Mouse (Mus musculus): Measurements from ENCODE around the gene Nnat.

Gene Nnat

GRCm38 (mm10) chr2:157559858-157560257 is at the start of gene Nnat:
TSS of gene Nnat (plus strand) at chr2:157560078.
- DNase-seq (ENCODE audit: low read depth, low spot score): peak; percentile 50

GRCm38 (mm10) chr2:157512859-157513258 is 47.0 kb upstream of the Nnat start:
- no peak for DNase-seq (ENCODE audit: low read depth, low spot score)

GRCm38 (mm10) chr2:157513737-157514208 is 46.1 kb upstream of the Nnat start:
- no peak for DNase-seq (ENCODE audit: low read depth, low spot score)

- no peak for DNase-seq (ENCODE audit: low read depth, low spot score)
These were observed 45.5 kb upstream of the Nnat start for GRCm38 (mm10) chr2:157514353-157514752.

GRCm38 (mm10) chr2:157517526-157517925 is 42.4 kb upstream of the Nnat start:
- DNase-seq (ENCODE audit: low read depth, low spot score): no peak

GRCm38 (mm10) chr2:157518451-157518850 is 41.4 kb upstream of the Nnat start:
- DNase-seq (ENCODE audit: low read depth, low spot score): no peak

GRCm38 (mm10) chr2:157519452-157519851 is 40.4 kb upstream of the Nnat start:
- no peak for DNase-seq (ENCODE audit: low read depth, low spot score)

GRCm38 (mm10) chr2:157520496-157520895 is 39.4 kb upstream of the Nnat start:
- peak; percentile 55 for DNase-seq (ENCODE audit: low read depth, low spot score)

GRCm38 (mm10) chr2:157522556-157522955 is 37.3 kb upstream of the Nnat start:
- peak; percentile 65 for DNase-seq (ENCODE audit: low read depth, low spot score)

GRCm38 (mm10) chr2:157530056-157530955 is 29.6 kb upstream of the Nnat start:
- DNase-seq (ENCODE audit: low read depth, low spot score): no peak

GRCm38 (mm10) chr2:157531681-157532426 is 28.0 kb upstream of the Nnat start:
- no peak for DNase-seq (ENCODE audit: low read depth, low spot score)

GRCm38 (mm10) chr2:157534163-157534562 is 25.7 kb upstream of the Nnat start:
- DNase-seq (ENCODE audit: low read depth, low spot score): no peak

- DNase-seq (ENCODE audit: low read depth, low spot score): no peak
These were observed 23.3 kb upstream of the Nnat start for GRCm38 (mm10) chr2:157536476-157537081.

- peak; percentile 54 for DNase-seq (ENCODE audit: low read depth, low spot score)
These were observed 22.8 kb upstream of the Nnat start for GRCm38 (mm10) chr2:157537118-157537517.

- DNase-seq (ENCODE audit: low read depth, low spot score): no peak
These were observed 19.6 kb upstream of the Nnat start for GRCm38 (mm10) chr2:157540073-157540952.

GRCm38 (mm10) chr2:157540953-157541569 is 18.8 kb upstream of the Nnat start:
- no peak for DNase-seq (ENCODE audit: low read depth, low spot score)

GRCm38 (mm10) chr2:157541631-157542030 is 18.2 kb upstream of the Nnat start:
- DNase-seq (ENCODE audit: low read depth, low spot score): no peak

- DNase-seq (ENCODE audit: low read depth, low spot score): no peak
These were observed 17.5 kb upstream of the Nnat start for GRCm38 (mm10) chr2:157542415-157542814.

- DNase-seq (ENCODE audit: low read depth, low spot score): no peak
These were observed 15.5 kb upstream of the Nnat start for GRCm38 (mm10) chr2:157544333-157544888.

GRCm38 (mm10) chr2:157546686-157547085 is 13.2 kb upstream of the Nnat start:
- DNase-seq (ENCODE audit: low read depth, low spot score): peak; percentile 35
